Mouse (Mus musculus): ENCODE results near the gene D430042O09Rik. TPM values are rescaled to one million over a fixed set of nuclear protein-coding genes. Genes with fewer than 3 reads are reported as not detected.

Gene D430042O09Rik
- polyA plus RNA-seq, 1 experiment: 5.5 TPM

DNA sequence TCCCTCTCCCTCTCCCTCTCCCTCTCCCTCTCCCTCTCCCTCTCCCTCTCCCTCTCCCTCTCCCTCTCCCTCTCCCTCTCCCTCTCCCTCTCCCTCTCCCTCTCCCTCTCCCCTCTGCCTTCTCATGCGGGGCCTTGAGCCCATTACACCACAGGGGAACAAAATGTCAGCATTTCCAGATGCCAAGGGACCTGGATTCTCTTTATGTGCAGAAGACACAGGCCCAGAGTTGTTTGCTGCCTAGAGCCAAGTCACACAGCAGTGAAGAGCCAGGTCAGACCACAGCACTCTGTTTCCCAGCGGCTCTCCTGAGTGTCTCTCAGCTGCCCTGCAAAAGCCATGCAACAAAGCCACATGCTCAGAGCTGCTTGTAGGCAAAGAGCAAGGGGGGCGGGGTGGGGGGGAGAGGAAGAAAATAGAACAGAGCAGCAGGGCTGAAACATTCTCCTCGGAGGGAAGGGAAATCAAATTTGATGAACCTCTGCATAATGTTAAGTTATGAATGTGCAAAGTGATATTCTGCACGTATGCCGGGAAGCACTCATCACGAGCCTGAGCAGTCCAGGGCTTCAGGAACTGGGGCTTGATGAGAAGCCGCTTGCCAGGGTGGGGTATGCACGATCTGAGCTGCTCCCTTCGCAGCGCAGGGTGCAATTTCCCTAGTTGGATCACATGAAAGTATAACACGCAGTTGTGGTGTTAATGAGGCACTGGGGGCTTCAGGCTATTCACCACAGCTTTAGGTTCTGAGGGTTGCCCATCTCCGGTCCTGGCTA lies 192.9 kb downstream of the D430042O09Rik start:
- Histone ChIP-seq H3K79me2 (ENCODE audit: control insufficient read depth, insufficient read depth) (no peaks in the 10 kb centered on the region), H3ac (ENCODE audit: control insufficient read depth, insufficient read length) (no peak overlapping the region), H3K36me3 (ENCODE audit: control insufficient read depth, insufficient read depth) (no peaks in the 10 kb centered on the region), H3K4me3 (no peak overlapping the region), H3K27me3 (ENCODE audit: control insufficient read depth, insufficient read depth, insufficient read length) (peaks cover 9% of the 10 kb centered on the region), H3K4me2 (ENCODE audit: low read depth) (no peak overlapping the region)
- TF ChIP-seq TCF12 (IDR thresholded peaks at IDR 0.05; ENCODE audit: insufficient read depth, poor library complexity, severe bottlenecking): no peak
- no peak for TF ChIP-seq CEBPB (IDR thresholded peaks at IDR 0.05; ENCODE audit: insufficient read depth, poor library complexity, severe bottlenecking)
- no peak for TF ChIP-seq SRF (IDR thresholded peaks at IDR 0.05; ENCODE audit: control insufficient read depth, insufficient read length, low read depth)
- no peak for TF ChIP-seq MYOD1 (IDR thresholded peaks at IDR 0.05; ENCODE audit: control insufficient read depth in 1 of 3, insufficient read length in 2 of 3, low read depth in 2 of 3)
- TF ChIP-seq POLR2A (IDR thresholded peaks at IDR 0.05; ENCODE audit: insufficient read length, low read depth): no peak
- no peak for TF ChIP-seq POLR2AphosphoS2 (IDR thresholded peaks at IDR 0.05; ENCODE audit: insufficient read length, low read depth)
- no peak for TF ChIP-seq MAX (IDR thresholded peaks at IDR 0.05; ENCODE audit: low read depth)
- no peak for TF ChIP-seq MYOG (IDR thresholded peaks at IDR 0.05; ENCODE audit: control insufficient read depth in 1 of 3, insufficient read depth in 1 of 3, insufficient read length in 2 of 3, low read depth in 2 of 3)
- TF ChIP-seq REST (IDR thresholded peaks at IDR 0.05; ENCODE audit: insufficient read depth, insufficient read length): no peak
- TF ChIP-seq USF1 (IDR thresholded peaks at IDR 0.05; ENCODE audit: low read depth): no peak
- TF ChIP-seq E2F4 (IDR thresholded peaks at IDR 0.05; ENCODE audit: insufficient read depth): no peak
- TF ChIP-seq TCF3 (IDR thresholded peaks at IDR 0.05; ENCODE audit: insufficient read length, low read depth): no peak

DNA sequence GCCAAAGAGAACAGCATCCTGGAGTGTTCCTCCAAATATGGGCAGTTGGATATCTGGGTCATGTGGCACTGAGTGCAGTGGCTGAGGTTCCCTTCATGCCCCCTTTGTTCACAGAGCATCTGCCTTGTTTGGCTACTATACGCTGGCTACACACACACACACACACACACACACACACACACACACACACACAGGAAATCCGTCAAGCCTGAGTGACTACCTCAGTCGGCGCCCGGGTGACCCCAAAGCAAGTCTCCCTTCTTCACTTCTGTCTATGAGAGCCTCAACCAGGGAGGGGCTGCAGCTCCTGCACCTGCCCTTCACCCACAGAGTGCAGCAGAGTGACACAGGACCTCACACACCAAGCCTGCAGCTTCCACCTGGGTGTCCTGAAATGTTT lies 213.1 kb downstream of the D430042O09Rik start:
- Histone ChIP-seq H3ac (ENCODE audit: control insufficient read depth, insufficient read length) (no peak overlapping the region), H3K27me3 (ENCODE audit: control insufficient read depth, insufficient read depth, insufficient read length) (peaks cover 50% of the 10 kb centered on the region), H3K36me3 (ENCODE audit: control insufficient read depth, insufficient read depth) (no peaks in the 10 kb centered on the region), H3K4me3 (no peak overlapping the region), H3K4me2 (ENCODE audit: low read depth) (no peak overlapping the region), H3K79me2 (ENCODE audit: control insufficient read depth, insufficient read depth) (no peaks in the 10 kb centered on the region)
- no peak for TF ChIP-seq MAX (IDR thresholded peaks at IDR 0.05; ENCODE audit: low read depth)
- TF ChIP-seq REST (IDR thresholded peaks at IDR 0.05; ENCODE audit: insufficient read depth, insufficient read length): no peak
- no peak for TF ChIP-seq TCF12 (IDR thresholded peaks at IDR 0.05; ENCODE audit: insufficient read depth, poor library complexity, severe bottlenecking)

- no peak overlapping the region for H3ac ChIP-seq (ENCODE audit: control insufficient read depth, insufficient read length)
- no peak overlapping the region for H3K4me3 ChIP-seq
- peaks cover 57% of the 10 kb centered on the region for H3K27me3 ChIP-seq (ENCODE audit: control insufficient read depth, insufficient read depth, insufficient read length)
- TF ChIP-seq MYOG (IDR thresholded peaks at IDR 0.05; ENCODE audit: control insufficient read depth in 1 of 3, insufficient read depth in 1 of 3, insufficient read length in 2 of 3, low read depth in 2 of 3) (no peak), E2F4 (IDR thresholded peaks at IDR 0.05; ENCODE audit: insufficient read depth) (no peak), TCF3 (IDR thresholded peaks at IDR 0.05; ENCODE audit: insufficient read length, low read depth) (no peak)
- no peak overlapping the region for H3K4me2 ChIP-seq (ENCODE audit: low read depth)
- no peaks in the 10 kb centered on the region for H3K36me3 ChIP-seq (ENCODE audit: control insufficient read depth, insufficient read depth)
- H3K79me2 ChIP-seq (ENCODE audit: control insufficient read depth, insufficient read depth): no peaks in the 10 kb centered on the region
These were observed 216.4 kb downstream of the D430042O09Rik start for GRCm38 (mm10) chr7:125924044-125924443.

Other genes with a start within 250 kb of the D430042O09Rik start
- gene Nsmce1, start 216.3 kb upstream of the D430042O09Rik start, polyA plus RNA-seq (2012; fragmentation: generic; extraction: Trizol): 78.3 TPM
- 10.7 TPM for gene Il4ra, start 155.8 kb upstream of the D430042O09Rik start, polyA plus RNA-seq (2012; fragmentation: generic; extraction: Trizol)
- 0.59 TPM for gene Il21r, start 104.5 kb upstream of the D430042O09Rik start, polyA plus RNA-seq (2012; fragmentation: generic; extraction: Trizol)
- gene Gtf3c1, start 108 bp upstream of the D430042O09Rik start, polyA plus RNA-seq (2012; fragmentation: generic; extraction: Trizol): 38.3 TPM